Mouse (Mus musculus) midbrain, embryonic 16.5 days (tissue): Measurements from ENCODE around the gene Bcas1. TPM values are rescaled to one million over a fixed set of nuclear protein-coding genes. Genes with fewer than 3 reads are reported as not detected.
A peak's percentile ranks its signal among the peaks of the same experiment; 100 is the strongest.

ENCODE experiments used
- ATAC-seq: fragments of 200-750 bp; cut with Nextera tagmentation; 2 replicates; pipeline ENCODE4 v1.8.0; 2017; ENCODE audit warnings: moderate TSS enrichment
- H3K27ac ChIP-seq: fragments of 300-500 bp; sonication (generic); 2 replicates; pipeline ENCODE4 v1.5.1; 2014; ENCODE audit warnings: mild to moderate bottlenecking, low read length, mixed read lengths
- H3K27me3 ChIP-seq: fragments of 300-500 bp; sonication (generic); 2 replicates; pipeline ENCODE4 v1.6.1; 2014; ENCODE audit warnings: low read depth, low read length, mixed read lengths; ENCODE audit not compliant: control insufficient read depth, insufficient read depth
- H3K36me3 ChIP-seq: fragments of 300-500 bp; sonication (generic); 2 replicates; pipeline ENCODE4 v1.6.1; 2014; ENCODE audit warnings: mild to moderate bottlenecking, low read length, moderate library complexity, mixed read lengths; ENCODE audit not compliant: control insufficient read depth, insufficient read depth
- H3K4me1 ChIP-seq: fragments of 300-500 bp; sonication (generic); 2 replicates; pipeline ENCODE4 v1.6.1; 2014; ENCODE audit warnings: mild to moderate bottlenecking, low read length, mixed read lengths; ENCODE audit not compliant: control insufficient read depth, insufficient read depth
- H3K4me2 ChIP-seq: fragments of 300-500 bp; sonication (generic); 2 replicates; pipeline ENCODE4 v1.6.1; 2014; ENCODE audit warnings: mild to moderate bottlenecking, low read length, mixed read lengths
- H3K4me3 ChIP-seq: fragments of 300-500 bp; sonication (generic); 2 replicates; pipeline ENCODE4 v1.5.1; 2014; ENCODE audit warnings: low read depth, mild to moderate bottlenecking, low read length, moderate library complexity, mixed read lengths
- H3K9ac ChIP-seq: fragments of 300-500 bp; sonication (generic); 2 replicates; pipeline ENCODE4 v1.6.1; 2014; ENCODE audit warnings: low read depth, low read length, mixed read lengths
- H3K9me3 ChIP-seq: fragments of 300-500 bp; sonication (generic); replicated peaks from 2 replicates; pipeline ENCODE4 v1.6.1; 2014; ENCODE audit warnings: mild to moderate bottlenecking, low read length, mixed read lengths; ENCODE audit not compliant: control insufficient read depth, poor library complexity, severe bottlenecking
- WGBS: fragments of 180-500 bp; shearing (Covaris S2); extraction: QIAGEN DNeasy Blood & Tissue Kit; methylation state at CpG from one replicate; pipeline ENCODE4 v1.1.7; 2014; 5-methylcytosine and 5-hydroxymethylcytosine counted together
- polyA plus RNA-seq: library from polyadenylated mRNA; unstranded; fragments of >200 nt; fragmentation: Nextera tagmentation; extraction: Ambion mirVana; gene quantifications from 2 replicates; pipeline ENCODE4 v1.2.1, GENCODE M21; 2015

Bcas1 gene
- polyA plus RNA-seq: 7.2 and 9.9 TPM in 2 replicates

- no peaks in the 10 kb centered on the region for H3K9me3 ChIP-seq
- WGBS: 89% methylated on average over 8 of the region's 8 CpGs
- H3K27me3 ChIP-seq: no peaks in the 10 kb centered on the region
- no peak within 1 kb of the TSS for H3K27ac ChIP-seq
- no peaks in the 10 kb centered on the region for H3K4me1 ChIP-seq
- ATAC-seq: no peak
- no peak within 1 kb of the TSS for H3K4me3 ChIP-seq
- no peak within 1 kb of the TSS for H3K9ac ChIP-seq
- no peak within 1 kb of the TSS for H3K4me2 ChIP-seq
- no peaks in the 10 kb centered on the region for H3K36me3 ChIP-seq
Measured at GRCm38 (mm10) chr2:170427704-170428103, at the start of gene Bcas1. Gene Bcas1 (minus strand): TSS chr2:170427845.

DNA sequence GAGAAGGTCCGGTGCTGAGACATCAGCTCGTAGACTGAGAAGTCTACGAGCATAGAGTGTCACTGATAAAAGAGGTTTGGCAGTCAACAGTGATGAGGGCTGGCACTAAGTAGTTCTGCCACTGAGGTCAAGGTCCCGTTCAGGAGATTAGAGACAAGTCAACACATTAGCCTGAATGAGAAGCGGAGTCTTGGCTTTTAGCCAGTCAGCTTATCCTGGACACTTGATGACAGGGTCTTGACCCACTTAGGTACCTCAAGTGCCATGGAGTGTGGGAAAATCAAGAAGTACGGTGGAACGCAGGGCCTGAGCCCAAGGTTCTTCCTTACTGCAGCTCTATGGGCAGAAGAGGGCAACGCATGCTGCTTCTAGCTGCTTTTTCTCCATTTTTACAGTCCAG, 49.0 kb upstream of the Bcas1 start:
- Histone ChIP-seq H3K36me3 (no peaks in the 10 kb centered on the region), H3K9me3 (no peaks in the 10 kb centered on the region), H3K9ac (no peak overlapping the region)

DNA sequence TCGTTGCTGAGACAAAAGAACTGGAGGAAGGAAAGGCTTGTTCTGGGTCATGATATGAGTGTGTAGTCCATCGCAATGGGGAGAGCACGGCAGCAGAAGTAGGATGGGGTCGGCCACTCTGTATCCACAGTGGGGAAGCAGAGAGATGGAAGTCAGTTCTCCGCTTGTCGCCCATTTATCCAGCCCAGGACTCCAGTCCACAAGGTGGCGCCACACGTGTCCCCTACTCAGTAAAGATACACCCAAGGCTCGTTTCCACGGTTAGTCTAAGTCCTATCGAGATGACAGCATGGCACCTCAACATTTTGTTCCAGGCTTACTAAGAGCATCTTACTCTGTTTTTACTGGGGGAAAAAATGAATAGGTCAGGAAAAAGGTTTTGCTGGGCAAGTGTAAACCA, 48.6 kb upstream of the Bcas1 start:
- no peak overlapping the region for H3K27ac ChIP-seq
- ATAC-seq: no peak
- H3K36me3 ChIP-seq: no peaks in the 10 kb centered on the region
- WGBS: 85% methylated on average over 11 of the region's 11 CpGs
- no peaks in the 10 kb centered on the region for H3K9me3 ChIP-seq
- no peaks in the 10 kb centered on the region for H3K4me1 ChIP-seq
- no peak overlapping the region for H3K4me3 ChIP-seq
- no peaks in the 10 kb centered on the region for H3K27me3 ChIP-seq
- H3K4me2 ChIP-seq: no peak overlapping the region
- no peak overlapping the region for H3K9ac ChIP-seq

More for the DNA sequence above, 49.0 kb upstream of the Bcas1 start:
- no peak for ATAC-seq
- 88% methylated on average over 8 of the region's 8 CpGs for WGBS
- Histone ChIP-seq H3K4me1 (no peaks in the 10 kb centered on the region), H3K27ac (no peak overlapping the region), H3K27me3 (no peaks in the 10 kb centered on the region), H3K4me3 (no peak overlapping the region), H3K4me2 (no peak overlapping the region)

DNA sequence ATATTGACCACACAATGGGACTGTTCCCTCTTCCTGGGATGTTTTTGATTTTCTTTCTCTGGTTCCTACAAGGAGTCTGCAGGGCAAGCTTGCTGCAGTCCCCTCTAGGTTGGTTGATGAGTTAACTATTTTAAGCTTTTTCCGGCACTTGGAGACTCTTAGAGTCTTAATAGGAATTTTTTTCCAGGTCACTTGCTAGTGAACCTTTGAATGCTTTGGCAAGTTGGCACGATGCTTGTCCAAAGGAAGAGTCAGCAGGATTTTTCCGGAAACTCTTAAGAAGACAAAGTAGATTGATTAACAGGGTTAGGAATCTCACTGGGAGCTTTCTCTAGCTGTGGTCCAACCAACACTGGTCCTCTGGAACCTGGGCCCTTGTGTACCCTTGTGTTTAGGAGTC, 47.5 kb upstream of the Bcas1 start:
- H3K9ac ChIP-seq: no peak overlapping the region
- H3K4me1 ChIP-seq: no peaks in the 10 kb centered on the region
- no peak overlapping the region for H3K4me2 ChIP-seq
- no peak for ATAC-seq
- no peak overlapping the region for H3K4me3 ChIP-seq
- WGBS: 58% methylated on average over 3 of the region's 3 CpGs
- no peaks in the 10 kb centered on the region for H3K9me3 ChIP-seq
- no peaks in the 10 kb centered on the region for H3K27me3 ChIP-seq
- no peak overlapping the region for H3K27ac ChIP-seq
- no peaks in the 10 kb centered on the region for H3K36me3 ChIP-seq

DNA sequence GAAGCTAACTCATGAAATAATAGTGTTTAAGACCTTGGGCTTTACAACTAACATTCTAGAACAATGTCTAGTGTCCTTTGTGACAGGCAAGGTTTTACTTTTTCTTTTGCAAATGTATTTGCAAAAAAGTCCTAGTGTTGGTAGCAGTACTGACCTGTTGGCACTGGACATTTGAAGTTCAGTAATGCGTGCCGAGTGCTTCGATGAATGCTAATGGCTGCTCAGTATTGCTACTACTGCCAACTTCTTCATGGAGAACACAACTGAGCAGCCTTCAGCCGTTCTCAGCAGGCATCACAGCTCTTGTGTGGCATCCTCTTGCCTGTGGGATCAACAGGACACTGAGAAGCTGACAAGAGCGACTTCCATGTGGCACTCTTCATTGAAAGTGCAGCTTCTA, 46.5 kb upstream of the Bcas1 start:
- Histone ChIP-seq H3K4me2 (no peak overlapping the region), H3K4me3 (no peak overlapping the region), H3K4me1 (peaks cover 4% of the 10 kb centered on the region; the same call in 1 of the 2 replicates), H3K27ac (no peak overlapping the region), H3K9me3 (no peaks in the 10 kb centered on the region), H3K27me3 (no peaks in the 10 kb centered on the region), H3K36me3 (no peaks in the 10 kb centered on the region), H3K9ac (no peak overlapping the region)
- ATAC-seq: no peak
- WGBS: 97% methylated on average over 5 of the region's 5 CpGs

- Histone ChIP-seq H3K4me1 (peaks cover 4% of the 10 kb centered on the region; the same call in 1 of the 2 replicates), H3K4me2 (no peak overlapping the region), H3K9ac (no peak overlapping the region), H3K36me3 (no peaks in the 10 kb centered on the region), H3K27me3 (no peaks in the 10 kb centered on the region), H3K27ac (no peak overlapping the region), H3K9me3 (no peaks in the 10 kb centered on the region), H3K4me3 (no peak overlapping the region)
- WGBS: 67% methylated on average over 5 of the region's 5 CpGs
- ATAC-seq: no peak
Measured at GRCm38 (mm10) chr2:170470591-170470990, 42.9 kb upstream of the Bcas1 start.

- Histone ChIP-seq H3K36me3 (no peaks in the 10 kb centered on the region), H3K4me2 (peak overlapping the region; percentile 34), H3K27ac (no peak overlapping the region), H3K27me3 (no peaks in the 10 kb centered on the region), H3K9ac (no peak overlapping the region), H3K4me1 (peaks cover 4% of the 10 kb centered on the region; the same call in 1 of the 2 replicates), H3K9me3 (no peaks in the 10 kb centered on the region), H3K4me3 (no peak overlapping the region)
- peak; percentile 60 for ATAC-seq
- WGBS: 7% methylated on average over 10 of the region's 10 CpGs
Measured at GRCm38 (mm10) chr2:170469616-170470308, 42.1 kb upstream of the Bcas1 start.

- H3K4me3 ChIP-seq: no peak overlapping the region
- no peak for ATAC-seq
- H3K36me3 ChIP-seq: no peaks in the 10 kb centered on the region
- H3K9ac ChIP-seq: no peak overlapping the region
- H3K4me2 ChIP-seq: no peak overlapping the region
- H3K27me3 ChIP-seq: no peaks in the 10 kb centered on the region
- H3K27ac ChIP-seq: no peak overlapping the region
- no peaks in the 10 kb centered on the region for H3K9me3 ChIP-seq
- peaks cover 4% of the 10 kb centered on the region; the same call in 1 of the 2 replicates for H3K4me1 ChIP-seq
Measured at GRCm38 (mm10) chr2:170468009-170468408, 40.4 kb upstream of the Bcas1 start.

GRCm38 (mm10) chr2:170464817-170465216, 37.2 kb upstream of the Bcas1 start:
- no peaks in the 10 kb centered on the region for H3K36me3 ChIP-seq
- no peak overlapping the region for H3K4me2 ChIP-seq
- H3K4me1 ChIP-seq: peaks cover 4% of the 10 kb centered on the region; the same call in 1 of the 2 replicates
- no peak overlapping the region for H3K27ac ChIP-seq
- no peak overlapping the region for H3K4me3 ChIP-seq
- no peak overlapping the region for H3K9ac ChIP-seq
- H3K27me3 ChIP-seq: no peaks in the 10 kb centered on the region
- H3K9me3 ChIP-seq: no peaks in the 10 kb centered on the region
- 38% methylated on average over 4 of the region's 4 CpGs for WGBS
- no peak for ATAC-seq
